Mouse (Mus musculus): ENCODE data around the gene Gtf3c2.

GRCm38 (mm10) chr5:31162462-31162861 lies 17.5 kb downstream of the Gtf3c2 start:
- TF ChIP-seq CTCF (IDR thresholded peaks at IDR 0.05; ENCODE audit: low read depth, low read length) (no peak), TAL1 (conservative IDR thresholded peaks at IDR 0.05; ENCODE audit: low read depth, low read length) (no peak), GATA1 (IDR thresholded peaks at IDR 0.05; ENCODE audit: borderline replicate concordance, low read length) (no peak)
